Mouse (Mus musculus) heart, embryonic 15.5 days (tissue): Measurements from ENCODE around the gene Zfp329. TPM values are rescaled to one million over a fixed set of nuclear protein-coding genes. Genes with fewer than 3 reads are reported as not detected.

Experiments used
- ATAC-seq: fragments of 200-750 bp; cut with Nextera tagmentation; replicated peaks from 2 replicates; pipeline ENCODE4 v1.8.0; 2017; ENCODE audit warnings: low read depth, moderate TSS enrichment; ENCODE audit not compliant: insufficient number of reproducible peaks, insufficient read depth, low FRiP score
- H3K27ac ChIP-seq: fragments of 300-500 bp; sonication (generic); 2 replicates; pipeline ENCODE4 v1.5.1; 2015; ENCODE audit warnings: mild to moderate bottlenecking, inconsistent platforms
- H3K27me3 ChIP-seq: fragments of 300-500 bp; sonication (generic); 2 replicates; pipeline ENCODE4 v1.6.1; 2015; ENCODE audit warnings: inconsistent platforms
- H3K36me3 ChIP-seq: fragments of 300-500 bp; sonication (generic); 2 replicates; pipeline ENCODE4 v1.6.1; 2015; ENCODE audit warnings: mild to moderate bottlenecking, inconsistent platforms
- H3K4me1 ChIP-seq: fragments of 300-500 bp; sonication (generic); replicated peaks from 2 replicates; pipeline ENCODE4 v1.6.1; 2015; ENCODE audit warnings: inconsistent platforms
- H3K4me2 ChIP-seq: fragments of 300-500 bp; sonication (generic); 2 replicates; pipeline ENCODE4 v1.6.1; 2015; ENCODE audit warnings: inconsistent platforms, mild to moderate bottlenecking, moderate library complexity
- H3K4me3 ChIP-seq: fragments of 300-500 bp; sonication (generic); 2 replicates; pipeline ENCODE4 v1.5.1; 2015; ENCODE audit warnings: mild to moderate bottlenecking, inconsistent platforms
- H3K9ac ChIP-seq: fragments of 300-500 bp; sonication (generic); 2 replicates; pipeline ENCODE4 v1.6.1; 2015; ENCODE audit warnings: mild to moderate bottlenecking, inconsistent platforms
- H3K9me3 ChIP-seq: fragments of 300-500 bp; sonication (generic); replicated peaks from 2 replicates; pipeline ENCODE4 v1.6.1; 2016; ENCODE audit warnings: inconsistent platforms
- WGBS: fragments of 180-500 bp; shearing (Covaris S2); methylation state at CpG from one replicate; pipeline ENCODE4 v1.1.7; 2015; ENCODE audit warnings: mixed read lengths; 5-methylcytosine and 5-hydroxymethylcytosine counted together
- polyA plus RNA-seq: library from polyadenylated mRNA; unstranded; fragments of >200 nt; fragmentation: Nextera tagmentation; extraction: Ambion mirVana; gene quantifications from 2 replicates; pipeline ENCODE4 v1.2.1, GENCODE M21; 2015

The Zfp329 gene
- polyA plus RNA-seq, 1 experiment from 2014 or later: 9.6 TPM

GRCm38 (mm10) chr7:12788025-12788424 lies 30.6 kb downstream of the Zfp329 start:
- ATAC-seq: no peak
- Histone ChIP-seq H3K36me3 (no peaks in the 10 kb centered on the region), H3K9me3 (no peaks in the 10 kb centered on the region), H3K27ac (no peak overlapping the region), H3K4me2 (no peak overlapping the region), H3K4me1 (no peaks in the 10 kb centered on the region), H3K27me3 (no peaks in the 10 kb centered on the region), H3K9ac (no peak overlapping the region), H3K4me3 (no peak overlapping the region)
- 42% methylated on average over 5 of the region's 5 CpGs for WGBS

- H3K4me1 ChIP-seq: no peaks in the 10 kb centered on the region
- H3K9me3 ChIP-seq: no peaks in the 10 kb centered on the region
- no peaks in the 10 kb centered on the region for H3K27me3 ChIP-seq
- no peak for ATAC-seq
- no peaks in the 10 kb centered on the region for H3K36me3 ChIP-seq
- H3K27ac ChIP-seq: no peak overlapping the region
- H3K9ac ChIP-seq: no peak overlapping the region
- H3K4me3 ChIP-seq: no peak overlapping the region
- no peak overlapping the region for H3K4me2 ChIP-seq
- 72% methylated on average over 6 of the region's 6 CpGs for WGBS
Measured at GRCm38 (mm10) chr7:12787333-12787732, 31.3 kb downstream of the Zfp329 start.

- H3K9ac ChIP-seq: peak overlapping the region; percentile 76
- H3K4me1 ChIP-seq: peaks cover 11% of the 10 kb centered on the region
- peaks cover under 1% of the 10 kb centered on the region; the same call in 1 of the 2 replicates for H3K36me3 ChIP-seq
- H3K27me3 ChIP-seq: no peaks in the 10 kb centered on the region
- H3K27ac ChIP-seq: no peak overlapping the region
- peak overlapping the region; percentile 75 for H3K4me3 ChIP-seq
- peak overlapping the region; percentile 98 for H3K4me2 ChIP-seq
- H3K9me3 ChIP-seq: no peaks in the 10 kb centered on the region
- peak; percentile 91 for ATAC-seq
- WGBS: under 1% methylated on average over 57 of the region's 57 CpGs
Measured at GRCm38 (mm10) chr7:12780151-12780830, 38.4 kb downstream of the Zfp329 start.

GRCm38 (mm10) chr7:12779782-12780150 lies 38.9 kb downstream of the Zfp329 start:
- no peak for ATAC-seq
- H3K9me3 ChIP-seq: no peaks in the 10 kb centered on the region
- peaks cover 11% of the 10 kb centered on the region for H3K4me1 ChIP-seq
- WGBS: 27% methylated on average over 10 of the region's 10 CpGs
- H3K27me3 ChIP-seq: no peaks in the 10 kb centered on the region
- peak overlapping the region; percentile 75 for H3K4me3 ChIP-seq
- H3K9ac ChIP-seq: peak overlapping the region; percentile 76
- H3K27ac ChIP-seq: no peak overlapping the region
- peak overlapping the region; percentile 98 for H3K4me2 ChIP-seq
- peaks cover 6% of the 10 kb centered on the region; the same call in 1 of the 2 replicates for H3K36me3 ChIP-seq

GRCm38 (mm10) chr7:12779141-12779540 lies 39.5 kb downstream of the Zfp329 start:
- WGBS: 84% methylated on average over 5 of the region's 5 CpGs
- no peak overlapping the region for H3K4me3 ChIP-seq
- H3K27ac ChIP-seq: no peak overlapping the region
- no peak overlapping the region for H3K9ac ChIP-seq
- no peaks in the 10 kb centered on the region for H3K9me3 ChIP-seq
- no peak for ATAC-seq
- H3K4me1 ChIP-seq: peaks cover 11% of the 10 kb centered on the region
- H3K27me3 ChIP-seq: no peaks in the 10 kb centered on the region
- H3K4me2 ChIP-seq: no peak overlapping the region
- peaks cover 12% of the 10 kb centered on the region; the same call in 1 of the 2 replicates for H3K36me3 ChIP-seq

GRCm38 (mm10) chr7:12774606-12775005 lies 44.1 kb downstream of the Zfp329 start:
- peaks cover 34% of the 10 kb centered on the region; the same call in 1 of the 2 replicates for H3K36me3 ChIP-seq
- peaks cover 2% of the 10 kb centered on the region for H3K4me1 ChIP-seq
- H3K9ac ChIP-seq: no peak overlapping the region
- no peak for ATAC-seq
- no peaks in the 10 kb centered on the region for H3K9me3 ChIP-seq
- H3K4me2 ChIP-seq: no peak overlapping the region
- H3K27me3 ChIP-seq: no peaks in the 10 kb centered on the region
- H3K27ac ChIP-seq: no peak overlapping the region
- no peak overlapping the region for H3K4me3 ChIP-seq
- 95% methylated on average over 1 of the region's 1 CpGs for WGBS

- Histone ChIP-seq H3K27me3 (no peaks in the 10 kb centered on the region), H3K36me3 (peaks cover 34% of the 10 kb centered on the region; the same call in 1 of the 2 replicates), H3K9me3 (no peaks in the 10 kb centered on the region), H3K4me3 (no peak overlapping the region), H3K4me1 (no peaks in the 10 kb centered on the region), H3K4me2 (no peak overlapping the region), H3K9ac (no peak overlapping the region), H3K27ac (no peak overlapping the region)
- no peak for ATAC-seq
- WGBS: 82% methylated on average over 9 of the region's 9 CpGs
Measured at GRCm38 (mm10) chr7:12774111-12774510, 44.5 kb downstream of the Zfp329 start.

Other genes with a start within 250 kb of the Zfp329 start
- gene Vmn2r53, start 210.1 kb downstream of the Zfp329 start, polyA plus RNA-seq: 0.03 TPM in 1 of 2 replicates, not detected in the other
- gene Vmn2r54, start 178.5 kb downstream of the Zfp329 start, polyA plus RNA-seq: not detected in 2 replicates
- gene Vmn2r55, start 133.9 kb downstream of the Zfp329 start, polyA plus RNA-seq: not detected in 2 replicates
- not detected in 2 replicates for gene Vmn2r56, start 83.9 kb downstream of the Zfp329 start, polyA plus RNA-seq
- 4.7 and 5.9 TPM in 2 replicates for gene Zscan18, start 15.2 kb downstream of the Zfp329 start, polyA plus RNA-seq
- gene Zfp110, start 15.9 kb upstream of the Zfp329 start, polyA plus RNA-seq: 22.1 and 22.9 TPM in 2 replicates
- gene Zfp128, start 62.3 kb upstream of the Zfp329 start, polyA plus RNA-seq: 2.9 and 3.3 TPM in 2 replicates
- gene Zscan22, start 79.0 kb upstream of the Zfp329 start, polyA plus RNA-seq: 9.5 and 11.2 TPM in 2 replicates
- 453 and 535 TPM in 2 replicates for gene Rps5, start 103.4 kb upstream of the Zfp329 start, polyA plus RNA-seq
- 0.47 and 0.49 TPM in 2 replicates for gene Rnf225, start 108.6 kb upstream of the Zfp329 start, polyA plus RNA-seq
- 5.2 and 7.5 TPM in 2 replicates for gene Zfp324, start 147.0 kb upstream of the Zfp329 start, polyA plus RNA-seq
- 5.0 and 6.4 TPM in 2 replicates for gene Zfp446, start 159.0 kb upstream of the Zfp329 start, polyA plus RNA-seq
- 0.14 TPM in 1 of 2 replicates, not detected in the other for gene Slc27a5, start 179.3 kb upstream of the Zfp329 start, polyA plus RNA-seq
- gene Trim28, start 180.3 kb upstream of the Zfp329 start, polyA plus RNA-seq: 116 and 173 TPM in 2 replicates
- gene Zbtb45, start 191.2 kb upstream of the Zfp329 start, polyA plus RNA-seq: 12.2 and 18.0 TPM in 2 replicates
- gene Chmp2a, start 215.9 kb upstream of the Zfp329 start, polyA plus RNA-seq: 129 and 133 TPM in 2 replicates
- gene Ube2m, start 219.4 kb upstream of the Zfp329 start, polyA plus RNA-seq: 107 and 130 TPM in 2 replicates
- gene Mzf1, start 235.9 kb upstream of the Zfp329 start, polyA plus RNA-seq: 1.5 and 2.1 TPM in 2 replicates